ENCODE assay signal across 12 mouse cellular contexts in the genomic region with DNA sequence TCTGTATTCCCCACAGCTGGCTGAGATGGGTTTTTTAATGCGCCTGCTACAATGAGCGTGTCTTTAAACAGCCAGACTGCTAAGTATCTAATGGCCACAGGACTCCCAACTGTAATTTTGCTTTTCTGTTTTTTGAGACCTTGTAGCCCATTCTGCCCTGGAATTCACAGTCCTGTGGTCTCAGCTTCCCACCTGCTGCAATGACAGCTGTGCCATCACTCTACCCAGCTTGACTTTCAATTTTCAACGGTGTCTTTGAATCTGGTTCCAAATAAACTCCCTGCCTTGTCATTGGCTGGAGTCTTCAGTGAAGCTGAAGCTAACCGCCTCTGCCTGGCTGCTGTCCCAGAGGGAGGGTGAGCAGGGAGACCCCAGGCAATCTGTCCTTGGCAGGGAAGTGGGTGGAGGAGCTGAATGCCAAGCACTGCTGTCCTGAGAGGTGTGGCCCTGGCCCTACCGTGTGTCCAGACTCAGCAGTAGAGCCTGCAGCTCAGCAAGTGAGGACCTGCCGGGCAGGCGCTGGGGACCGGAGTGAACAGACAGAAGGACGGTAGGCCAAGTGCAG. TPM values are rescaled to one million over a fixed set of nuclear protein-coding genes. Genes with fewer than 3 reads are reported as not detected.
DNase-seq lines count a peak whose midpoint lies in the region; ATAC-seq and TF ChIP-seq lines count a peak whose summit lies in the region.
"Had no signal": no experiment of that assay in that cellular context is flagged by ENCODE, and none has a peak within 500 bp of the region (broad histone marks: within the 10 kb centered on the region; RNA-seq: fewer than 3 reads in every experiment).

No protein-coding gene starts in this region.

- H3K4me3 ChIP-seq in embryonic facial prominence, embryonic 10.5 days = no peak overlapping the region
- no peak overlapping the region for H3K4me3 ChIP-seq in limb, embryonic 14.5 days (replicated peaks; ENCODE audit: low read length)
- H3K4me3 ChIP-seq in kidney, embryonic 14.5 days (ENCODE audit: low read length) = no peak overlapping the region
- H3K4me3 ChIP-seq: heart, embryonic 15.5 days had no signal

- no peak overlapping the region for H3K4me2 ChIP-seq in limb, embryonic 14.5 days (replicated peaks; ENCODE audit: low read depth, low read length, severe bottlenecking)
- no peak overlapping the region for H3K4me2 ChIP-seq in kidney, embryonic 14.5 days (replicated peaks; ENCODE audit: low read depth, low read length)
- H3K4me2 ChIP-seq: heart, embryonic 15.5 days had no signal

- no peaks in the 10 kb centered on the region for H3K9me3 ChIP-seq in embryonic facial prominence, embryonic 10.5 days
- no peaks in the 10 kb centered on the region for H3K9me3 ChIP-seq in limb, embryonic 14.5 days (ENCODE audit: control insufficient read depth, low read length)
- H3K9me3 ChIP-seq in kidney, embryonic 14.5 days (ENCODE audit: control insufficient read depth, low read length) = no peaks in the 10 kb centered on the region
- H3K9me3 ChIP-seq: G1E; heart, embryonic 15.5 days had no signal

- peaks cover 23% of the 10 kb centered on the region for H3K4me1 ChIP-seq in embryonic facial prominence, embryonic 10.5 days
- peaks cover 3% of the 10 kb centered on the region for H3K4me1 ChIP-seq in limb, embryonic 14.5 days (ENCODE audit: control insufficient read depth, insufficient read depth, low read length)
- no peaks in the 10 kb centered on the region for H3K4me1 ChIP-seq in kidney, embryonic 14.5 days (ENCODE audit: control insufficient read depth, insufficient read depth, low read length)

- H3K9ac ChIP-seq in limb, embryonic 14.5 days (ENCODE audit: low read depth, low read length, severe bottlenecking) = no peak overlapping the region
- no peak overlapping the region for H3K9ac ChIP-seq in kidney, embryonic 14.5 days (ENCODE audit: low read depth, low read length)
- H3K9ac ChIP-seq: heart, embryonic 15.5 days had no signal

- 76% methylated on average over 9 of the region's 9 CpGs for whole genome bisulfite sequencing in embryonic facial prominence, embryonic 10.5 days
- 74% methylated on average over 9 of the region's 9 CpGs for WGBS in limb, embryonic 14.5 days
- 81% methylated on average over 9 of the region's 9 CpGs for WGBS in kidney, embryonic 14.5 days

- H3K27me3 ChIP-seq in embryonic facial prominence, embryonic 10.5 days (replicated peaks; ENCODE audit: low read depth, poor library complexity, severe bottlenecking) = no peaks in the 10 kb centered on the region
- H3K27me3 ChIP-seq in limb, embryonic 14.5 days (ENCODE audit: control insufficient read depth, insufficient read depth, low read length) = no peaks in the 10 kb centered on the region
- H3K27me3 ChIP-seq in kidney, embryonic 14.5 days (ENCODE audit: control insufficient read depth, insufficient read depth, low read length) = no peaks in the 10 kb centered on the region
- H3K27me3 ChIP-seq: heart, embryonic 15.5 days had no signal

- peak; percentile 86 to 93 for DNase-seq in cerebellum, postnatal 10 days
- no peak for DNase-seq in cerebellum, adult 18-20 months
- peak; percentile 43 to 46 for DNase-seq in layer of hippocampus, postnatal 10 days (ENCODE audit: low spot score in 2 of 2)
- no peak for DNase-seq in layer of hippocampus, adult 9-11 months
- no peak for DNase-seq in embryonic facial prominence, embryonic 10.5 days (ENCODE audit: low spot score)
- peak; percentile 10 for DNase-seq in limb, embryonic 14.5 days (ENCODE audit: low spot score)
- DNase-seq in natural killer cell, adult 2 months (ENCODE audit: low spot score in 2 of 2) = no peak
- DNase-seq: kidney, adult 8-10 months; lung, postnatal 14 days had no signal

- peaks cover 32% of the 10 kb centered on the region for H3K36me3 ChIP-seq in embryonic facial prominence, embryonic 10.5 days (replicated peaks)
- H3K36me3 ChIP-seq in limb, embryonic 14.5 days (ENCODE audit: control insufficient read depth, insufficient read depth, low read length) = peaks cover 11% of the 10 kb centered on the region
- peaks cover 8% of the 10 kb centered on the region; the same call in 1 of the 2 replicates for H3K36me3 ChIP-seq in kidney, embryonic 14.5 days (ENCODE audit: control insufficient read depth, insufficient read depth, low read length)

- peak overlapping the region; percentile 54; the same call in 1 of the 2 replicates for H3K27ac ChIP-seq in embryonic facial prominence, embryonic 10.5 days (replicated peaks)
- no peak overlapping the region for H3K27ac ChIP-seq in limb, embryonic 14.5 days (replicated peaks; ENCODE audit: low read depth, low read length)
- no peak overlapping the region for H3K27ac ChIP-seq in kidney, embryonic 14.5 days (ENCODE audit: low read depth, low read length)
- H3K27ac ChIP-seq: heart, embryonic 15.5 days had no signal

- ATAC-seq in limb, embryonic 14.5 days (ENCODE audit: low FRiP score, low read depth) = peak; percentile 45; the same call in 1 of the 2 replicates
- ATAC-seq in kidney, embryonic 14.5 days (ENCODE audit: low FRiP score, low TSS enrichment) = no peak

- no peak for TF ChIP-seq POLR2A in limb, embryonic 14.5 days (IDR thresholded peaks at IDR 0.05; ENCODE audit: borderline replicate concordance, extremely low read depth, insufficient read depth, insufficient read length)

RNA-seq across cellular contexts. Expression of gene Otoa, which starts 1.6 kb away (rescaled TPM):
- under 1 TPM; 0.45 to 0.66 TPM for total RNA-seq in layer of hippocampus, postnatal 10 days (2021)
- polyA plus RNA-seq in embryonic facial prominence, embryonic 10.5 days (2016; fragmentation: Nextera tagmentation; extraction: Ambion mirVana) = 0.05 and 0.13 TPM in 2 replicates
- 0.48 and 0.53 TPM in 2 replicates for polyA plus RNA-seq in limb, embryonic 14.5 days (2012; rRNA removed)
- 0.15 and 0.28 TPM in 2 replicates for polyA plus RNA-seq in limb, embryonic 14.5 days (2014; fragmentation: Nextera tagmentation; extraction: Ambion mirVana)
- not detected in 2 replicates for polyA plus RNA-seq in kidney, embryonic 14.5 days (2014; fragmentation: Nextera tagmentation; extraction: Ambion mirVana)

RNA-seq across cellular contexts. Expression of gene Igsf6, which starts 8.7 kb away (rescaled TPM):
- total RNA-seq in layer of hippocampus, postnatal 10 days (2021) = under 1 TPM in 1 of 2 experiments, not detected in 1; 0.36 TPM
- polyA plus RNA-seq in embryonic facial prominence, embryonic 10.5 days (2016; fragmentation: Nextera tagmentation; extraction: Ambion mirVana) = 0.67 and 1.2 TPM in 2 replicates
- polyA plus RNA-seq in limb, embryonic 14.5 days (2012; rRNA removed) = 0.87 and 0.97 TPM in 2 replicates
- 1.9 and 2.2 TPM in 2 replicates for polyA plus RNA-seq in limb, embryonic 14.5 days (2014; fragmentation: Nextera tagmentation; extraction: Ambion mirVana)
- 1.4 and 1.7 TPM in 2 replicates for polyA plus RNA-seq in kidney, embryonic 14.5 days (2014; fragmentation: Nextera tagmentation; extraction: Ambion mirVana)

RNA-seq across cellular contexts. Expression of gene Mettl9, which starts 48.8 kb away (rescaled TPM):
- total RNA-seq in layer of hippocampus, postnatal 10 days (2021) = 10 to 100 TPM; 77.6 to 81.2 TPM
- polyA plus RNA-seq in embryonic facial prominence, embryonic 10.5 days (2016; fragmentation: Nextera tagmentation; extraction: Ambion mirVana) = 182 and 187 TPM in 2 replicates
- polyA plus RNA-seq in limb, embryonic 14.5 days (2012; rRNA removed) = 91.6 and 94.8 TPM in 2 replicates
- 188 and 197 TPM in 2 replicates for polyA plus RNA-seq in limb, embryonic 14.5 days (2014; fragmentation: Nextera tagmentation; extraction: Ambion mirVana)
- 189 and 203 TPM in 2 replicates for polyA plus RNA-seq in kidney, embryonic 14.5 days (2014; fragmentation: Nextera tagmentation; extraction: Ambion mirVana)

Comparison
In these comparisons a context has a peak if more than half of its experiments do, and no peak if none do; other contexts are left out.
1. DNase-seq: peak in cerebellum, postnatal 10 days (2 of 2), layer of hippocampus, postnatal 10 days (2 of 2) and limb, embryonic 14.5 days (single experiment); none in cerebellum, adult 18-20 months (0 of 2), layer of hippocampus, adult 9-11 months (single experiment), embryonic facial prominence, embryonic 10.5 days (single experiment) and natural killer cell, adult 2 months (0 of 2).